Mouse (Mus musculus) mouse embryonic stem cell (cell line): Measurements from ENCODE around the gene Oip5.

Experiments
- in situ Hi-C, 2 experiments: fragments of 300-500 bp; cut with MboI; formaldehyde crosslinking; loops; 1 replicate in 1 of 2; 3 replicates in 1 of 2; pipeline ENCODE4 v1.14.3; 2019 to 2020; ENCODE audit warnings: low sequenced_read_pairs in 2 of 2, low pct_unique_long_range_greater_than_20kb in 1 of 2, mixed read lengths in 1 of 2; ENCODE audit not compliant: unreplicated experiment in 1 of 2

The Oip5 gene

DNA sequence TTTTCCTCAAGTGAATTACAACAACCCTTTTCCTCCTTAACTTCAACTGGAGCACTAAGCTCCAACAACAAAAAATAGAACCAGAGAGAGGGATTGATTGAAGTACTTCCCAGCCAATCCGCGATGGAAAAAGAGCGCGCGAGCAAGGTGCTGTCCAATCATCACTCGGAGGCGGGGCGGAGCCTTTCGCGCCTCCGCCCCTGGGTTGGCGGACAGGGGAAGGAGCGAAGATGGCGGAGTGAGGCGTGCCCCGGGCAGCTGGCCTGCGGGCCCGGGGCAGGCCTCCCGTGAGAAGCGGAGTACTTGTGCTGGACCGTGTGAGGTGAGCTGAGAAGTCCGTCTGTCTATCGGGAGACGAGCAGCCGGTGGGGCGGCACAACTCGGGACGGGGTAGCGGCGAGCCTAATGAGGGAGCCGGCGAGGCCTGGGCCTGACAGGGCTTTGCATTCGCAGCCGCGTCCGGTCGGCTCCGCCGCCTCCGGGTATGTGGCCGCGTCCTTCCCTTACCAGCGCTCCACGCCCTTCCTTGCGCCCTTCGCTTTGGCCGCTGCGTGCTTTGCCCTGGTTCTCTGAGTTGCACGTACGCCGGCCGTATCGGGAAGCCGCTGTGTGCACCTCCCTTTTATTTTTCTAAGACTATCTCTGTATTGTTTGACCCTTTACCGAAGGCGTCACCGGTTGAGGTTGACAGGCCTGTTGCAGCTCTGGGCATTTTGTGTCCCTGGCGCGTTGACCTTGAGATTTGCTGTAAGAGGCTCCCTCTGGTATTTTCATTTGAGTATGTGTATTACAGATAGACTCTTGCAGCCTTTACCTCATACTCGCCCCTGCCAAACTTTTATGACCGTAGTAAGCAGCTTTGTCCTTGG lies 23.9 kb downstream of the Oip5 start:
- in situ Hi-C loops, result no loop called here

- in situ Hi-C loops, result no loop called here
Observed at GRCm38 (mm10) chr2:119593765-119594112, 24.5 kb downstream of the Oip5 start.

DNA sequence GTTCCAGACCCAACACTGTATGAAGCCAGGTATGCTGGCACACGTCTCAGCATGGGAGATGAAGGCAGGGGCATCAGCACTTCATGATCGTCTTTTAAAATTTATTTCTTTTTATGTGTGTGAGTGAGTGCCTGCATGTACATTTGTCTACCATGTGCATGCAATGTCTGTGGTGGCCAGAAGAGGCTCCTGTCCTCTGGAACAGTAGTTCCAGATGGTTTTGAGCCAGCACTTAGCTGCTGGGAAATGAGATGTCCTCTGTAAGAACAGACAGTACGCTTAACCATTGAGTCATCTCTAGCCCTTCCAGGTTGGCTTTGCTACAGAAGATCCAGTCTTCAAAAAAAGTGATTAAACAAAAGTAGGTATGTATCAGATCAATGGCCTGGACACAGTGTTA lies 27.0 kb downstream of the Oip5 start:
- in situ Hi-C loops, result no loop called here

DNA sequence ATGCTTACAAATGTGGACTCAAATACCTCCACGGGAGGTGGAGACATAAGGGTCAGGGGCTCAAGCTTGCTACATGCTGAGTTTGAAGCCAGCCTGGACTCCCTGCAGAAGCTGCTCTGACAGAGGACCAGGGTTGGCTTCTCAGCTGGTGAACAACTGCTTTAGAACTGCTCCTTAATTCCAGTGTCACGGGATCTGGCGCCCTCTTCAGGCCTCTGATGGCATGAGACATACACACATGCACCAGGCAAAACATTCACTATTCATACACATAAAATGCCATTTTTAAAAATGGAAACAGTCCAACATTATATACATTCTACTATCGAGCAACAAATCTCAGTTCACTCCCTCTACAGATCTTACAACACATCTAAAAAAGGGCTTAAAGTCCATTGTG lies 30.9 kb downstream of the Oip5 start:
- in situ Hi-C loops, result no loop called here

- in situ Hi-C loops, result no loop called here
Observed at GRCm38 (mm10) chr2:119584282-119584681, 34.0 kb downstream of the Oip5 start.

- in situ Hi-C loops, result no loop called here
Observed at GRCm38 (mm10) chr2:119583439-119583838, 34.8 kb downstream of the Oip5 start.

GRCm38 (mm10) chr2:119581571-119581970 lies 36.7 kb downstream of the Oip5 start:
- in situ Hi-C loops, result no loop called here

- in situ Hi-C loops, result no loop called here
Observed at GRCm38 (mm10) chr2:119572471-119572870, 45.8 kb downstream of the Oip5 start.

DNA sequence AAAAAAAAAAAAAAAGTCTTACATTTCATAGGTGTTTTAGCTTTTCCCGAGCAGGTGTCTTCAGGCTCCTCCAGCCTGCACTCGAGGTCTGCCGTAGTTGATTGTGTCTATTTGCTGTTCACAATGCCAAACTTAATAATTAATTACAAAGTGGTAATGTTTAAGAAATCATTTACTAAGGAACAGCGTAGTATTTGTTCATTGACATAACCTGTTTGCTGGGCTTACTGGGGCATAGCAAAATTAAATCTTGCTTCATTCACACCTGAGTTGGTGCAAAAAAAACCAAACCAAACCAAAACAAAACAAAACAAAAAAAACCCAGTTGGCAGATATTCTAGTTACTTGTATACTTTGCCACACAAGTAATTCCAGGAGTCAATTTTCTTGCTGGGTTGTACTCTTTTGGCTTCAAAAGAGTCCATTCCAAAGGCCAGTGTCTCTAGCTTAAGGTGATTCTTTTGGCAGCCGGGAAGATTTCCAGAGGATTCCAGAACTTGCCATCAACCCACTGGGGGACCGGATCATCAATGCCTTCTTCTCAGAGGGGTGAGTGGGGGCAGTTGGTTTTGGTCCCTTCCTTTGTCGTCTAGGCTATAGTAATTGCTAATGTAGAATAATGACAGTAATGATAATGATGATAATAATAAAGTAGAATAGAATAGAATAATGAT lies 52.0 kb downstream of the Oip5 start:
- in situ Hi-C loops, result no loop called here

DNA sequence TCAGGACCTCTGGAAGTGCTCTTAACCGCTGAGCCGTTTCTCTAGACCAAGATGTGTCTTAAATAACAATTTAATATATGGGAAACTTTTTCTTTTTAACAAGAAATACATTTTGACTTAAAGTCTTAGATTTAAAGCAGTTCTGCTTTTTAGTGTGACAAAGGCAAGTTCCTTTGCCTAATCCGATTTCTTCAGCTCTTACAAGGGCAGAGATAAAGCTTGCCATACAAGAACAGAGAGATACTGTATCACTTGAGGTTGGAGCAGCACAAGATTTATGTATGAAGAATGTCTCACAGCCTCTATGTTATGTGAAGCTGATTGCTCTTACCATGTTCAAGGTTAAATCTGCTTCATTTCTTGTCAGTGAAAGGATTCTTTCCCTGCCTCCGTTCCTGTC lies 53.0 kb downstream of the Oip5 start:
- in situ Hi-C loops, result no loop called here

DNA sequence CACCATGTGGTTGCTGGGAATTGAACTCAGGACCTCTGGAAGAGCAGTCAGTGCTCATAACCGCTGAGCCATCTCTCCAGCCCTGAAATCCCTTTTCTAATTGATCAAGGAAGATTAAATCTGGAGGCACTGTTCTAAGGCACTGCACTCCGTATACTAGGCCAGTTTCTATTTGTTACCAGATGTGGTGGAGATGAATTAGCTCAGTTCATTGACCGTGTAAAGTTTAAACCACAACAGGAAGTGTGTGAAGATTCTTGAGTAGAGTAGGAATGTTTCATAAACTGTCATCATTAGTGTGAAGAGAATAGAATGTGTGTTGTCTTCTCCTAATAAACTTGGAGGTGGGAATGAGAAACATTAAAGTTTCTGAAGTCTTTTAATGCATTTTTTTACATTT lies 56.5 kb downstream of the Oip5 start:
- in situ Hi-C loops, result no loop called here
